Mouse (Mus musculus) erythroblast, embryonic 14.5 days (primary cell): Measurements from ENCODE around the gene Tfeb.

Experiments
- GATA1 ChIP-seq: IDR thresholded peaks from 2 replicates; pipeline ENCODE4 v1.6.1; 2012; ENCODE audit warnings: low read length, inconsistent platforms, mixed read lengths
- TAL1 ChIP-seq: IDR thresholded peaks from 3 replicates; pipeline ENCODE4 v1.6.1; 2012; ENCODE audit warnings: low read length, inconsistent platforms, mixed read lengths

GRCm38 (mm10) chr17:47787632-47788031 lies 50.8 kb downstream of the Tfeb start:
- no peak for TF ChIP-seq GATA1
- no peak for TF ChIP-seq TAL1
